Mouse (Mus musculus): ENCODE measurements at regions not wholly inside any gene's neighbourhood (a gene's known extent, or its start where the extent isn't known, plus 50 kb on each side); places are given as distances from the start of the nearest gene placed in this dataset.

DNA sequence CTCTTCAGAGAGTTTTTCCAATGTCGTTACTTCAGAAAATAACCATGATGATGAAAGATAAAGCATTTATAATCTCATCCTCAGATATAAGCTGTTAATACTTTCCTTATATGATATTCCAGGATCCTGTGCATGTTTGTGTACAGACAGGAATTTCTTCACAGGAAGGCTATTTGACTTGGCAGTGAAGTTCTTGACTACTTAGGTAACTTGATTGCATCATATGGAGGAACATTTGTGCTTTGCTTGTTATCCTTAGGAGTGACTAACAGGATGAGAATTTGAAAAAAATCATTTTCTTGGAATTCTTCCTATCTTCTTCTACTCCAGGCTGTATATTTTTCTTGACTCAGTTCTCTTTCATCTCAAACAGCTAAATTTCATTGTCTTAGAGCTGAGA is 140.2 kb upstream of the Prr30 start:
- TF ChIP-seq CTCF (IDR thresholded peaks at IDR 0.05; ENCODE audit: low read depth) (no peak), EP300 (IDR thresholded peaks at IDR 0.05; ENCODE audit: low read depth) (no peak)
